Comparison of ENCODE assay signal across 26 mouse cellular contexts in genomic region chr1:153145791-153146190, GRCm38 (mm10). TPM values are rescaled to one million over a fixed set of nuclear protein-coding genes. Genes with fewer than 3 reads are reported as not detected.
A peak's percentile ranks its signal among the peaks of the same experiment; 100 is the strongest.
DNase-seq lines count a peak whose midpoint lies in the region; ATAC-seq and TF ChIP-seq lines count a peak whose summit lies in the region.
"Had no signal": no experiment of that assay in that cellular context is flagged by ENCODE, and none has a peak within 500 bp of the region (broad histone marks: within the 10 kb centered on the region; RNA-seq: fewer than 3 reads in every experiment).

No protein-coding gene starts in this region.

- H3K4me2 ChIP-seq in hindbrain, postnatal 0 days (ENCODE audit: low read depth, low read length) = no peak overlapping the region
- no peak overlapping the region for H3K4me2 ChIP-seq in kidney, embryonic 16.5 days (replicated peaks; ENCODE audit: low read depth, low read length)
- H3K4me2 ChIP-seq in myocyte (ENCODE audit: low read depth) = no peak overlapping the region
- H3K4me2 ChIP-seq: embryonic facial prominence, embryonic 13.5 days; embryonic facial prominence, embryonic 15.5 days; forebrain, embryonic 13.5 days; forebrain, embryonic 15.5 days had no signal

- H3K27ac ChIP-seq in hindbrain, embryonic 10.5 days = 0 out of 2 replicates have a peak overlapping the region, but pooled peaks have one; percentile 5
- H3K27ac ChIP-seq in hindbrain, postnatal 0 days = no peak overlapping the region
- 0 out of 2 replicates have a peak overlapping the region, but pooled peaks have one; percentile 48 for H3K27ac ChIP-seq in kidney, embryonic 16.5 days (ENCODE audit: low read length)
- H3K27ac ChIP-seq: embryonic facial prominence, embryonic 13.5 days; embryonic facial prominence, embryonic 15.5 days; forebrain, embryonic 13.5 days; forebrain, embryonic 15.5 days had no signal

- no peaks in the 10 kb centered on the region for H3K79me2 ChIP-seq in myocyte (ENCODE audit: control insufficient read depth, insufficient read depth)

- H3K4me1 ChIP-seq in hindbrain, embryonic 10.5 days (replicated peaks) = peaks cover 22% of the 10 kb centered on the region
- H3K4me1 ChIP-seq in hindbrain, postnatal 0 days (ENCODE audit: insufficient read depth, low read length) = no peaks in the 10 kb centered on the region
- H3K4me1 ChIP-seq in kidney, embryonic 16.5 days (ENCODE audit: insufficient read depth, low read length) = peaks cover 22% of the 10 kb centered on the region

- H3K9ac ChIP-seq in hindbrain, postnatal 0 days (replicated peaks; ENCODE audit: low read length) = no peak overlapping the region
- H3K9ac ChIP-seq in kidney, embryonic 16.5 days (replicated peaks; ENCODE audit: low read length) = no peak overlapping the region
- H3K9ac ChIP-seq: embryonic facial prominence, embryonic 13.5 days; embryonic facial prominence, embryonic 15.5 days; forebrain, embryonic 13.5 days; forebrain, embryonic 15.5 days had no signal

- TF ChIP-seq CTCF in hindbrain, postnatal 0 days (IDR thresholded peaks at IDR 0.05; ENCODE audit: low read depth) = no peak

- no peaks in the 10 kb centered on the region for H3K36me3 ChIP-seq in hindbrain, embryonic 10.5 days
- H3K36me3 ChIP-seq in hindbrain, postnatal 0 days (ENCODE audit: insufficient read depth, low read length) = no peaks in the 10 kb centered on the region
- H3K36me3 ChIP-seq in kidney, embryonic 16.5 days (ENCODE audit: insufficient read depth, low read length) = 0 out of 2 replicates have a peak, but pooled peaks cover 6% of the 10 kb centered on the region
- no peaks in the 10 kb centered on the region for H3K36me3 ChIP-seq in myocyte (ENCODE audit: control insufficient read depth, insufficient read depth)
- H3K36me3 ChIP-seq: embryonic facial prominence, embryonic 13.5 days; embryonic facial prominence, embryonic 15.5 days; forebrain, embryonic 15.5 days had no signal

- H3K9me3 ChIP-seq in hindbrain, embryonic 10.5 days = no peaks in the 10 kb centered on the region
- no peaks in the 10 kb centered on the region for H3K9me3 ChIP-seq in hindbrain, postnatal 0 days (ENCODE audit: low read length)
- H3K9me3 ChIP-seq in kidney, embryonic 16.5 days (ENCODE audit: low read length) = no peaks in the 10 kb centered on the region
- H3K9me3 ChIP-seq: embryonic facial prominence, embryonic 13.5 days; embryonic facial prominence, embryonic 15.5 days; forebrain, embryonic 13.5 days; forebrain, embryonic 15.5 days had no signal

- DNase-seq in hindbrain, embryonic 10.5 days (ENCODE audit: low spot score) = no peak
- no peak for DNase-seq in hindbrain, postnatal 0 days (ENCODE audit: low spot score)
- no peak for DNase-seq in kidney, adult 11 months
- peak; percentile 26 for DNase-seq in lung, postnatal 36 days
- no peak for DNase-seq in lung, postnatal 25 days (ENCODE audit: low spot score)
- DNase-seq in urinary bladder, postnatal 10 days (ENCODE audit: low spot score) = no peak
- DNase-seq: adrenal gland, adult 8-10 months; adrenal gland, postnatal 14 days; adrenal gland, postnatal 36 days; cerebellum, adult 11 months; cerebellum, adult 18-20 months; cerebellum, adult 8-10 months; cerebellum, adult 9-11 months; cerebellum, postnatal 14 days; cerebellum, postnatal 36 days; embryo, embryonic 11 days had no signal

- H3ac ChIP-seq in myocyte (ENCODE audit: control insufficient read depth, insufficient read length) = no peak overlapping the region

- H3K27me3 ChIP-seq in hindbrain, embryonic 10.5 days (ENCODE audit: insufficient read depth, poor library complexity, severe bottlenecking) = no peaks in the 10 kb centered on the region
- no peaks in the 10 kb centered on the region for H3K27me3 ChIP-seq in hindbrain, postnatal 0 days (ENCODE audit: insufficient read depth, low read length)
- H3K27me3 ChIP-seq in kidney, embryonic 16.5 days (ENCODE audit: insufficient read depth, low read length) = no peaks in the 10 kb centered on the region
- H3K27me3 ChIP-seq in myocyte (ENCODE audit: control insufficient read depth, insufficient read depth, insufficient read length) = no peaks in the 10 kb centered on the region
- H3K27me3 ChIP-seq: embryonic facial prominence, embryonic 13.5 days; embryonic facial prominence, embryonic 15.5 days; forebrain, embryonic 13.5 days; forebrain, embryonic 15.5 days; Patski had no signal

- no peak for TF ChIP-seq POLR2A in myocyte (IDR thresholded peaks at IDR 0.05; ENCODE audit: insufficient read length, low read depth)

- ATAC-seq in hindbrain, postnatal 0 days = no peak
- no peak for ATAC-seq in kidney, embryonic 16.5 days (ENCODE audit: low FRiP score, low TSS enrichment)
- ATAC-seq: activated CD4-positive, CD25-positive, alpha-beta regulatory T cell, adult 4 months; forebrain, embryonic 13.5 days; forebrain, embryonic 15.5 days; Patski had no signal

- 84% methylated on average over 5 of the region's 5 CpGs for whole genome bisulfite sequencing in hindbrain, embryonic 10.5 days
- WGBS in hindbrain, postnatal 0 days = 85% methylated on average over 5 of the region's 5 CpGs
- WGBS in kidney, embryonic 16.5 days = 76% methylated on average over 5 of the region's 5 CpGs

- H3K4me3 ChIP-seq in hindbrain, embryonic 10.5 days = no peak overlapping the region
- no peak overlapping the region for H3K4me3 ChIP-seq in hindbrain, postnatal 0 days (ENCODE audit: low read length)
- H3K4me3 ChIP-seq in kidney, embryonic 16.5 days (ENCODE audit: low read length) = no peak overlapping the region
- H3K4me3 ChIP-seq in myocyte = no peak overlapping the region
- H3K4me3 ChIP-seq: embryonic facial prominence, embryonic 13.5 days; embryonic facial prominence, embryonic 15.5 days; erythroblast, embryonic 14.5 days; forebrain, embryonic 13.5 days; forebrain, embryonic 15.5 days had no signal

TF ChIP-seq in myocyte, 11 proteins besides CTCF, POLR2A, EP300 and RAD21:
- TF ChIP-seq MYOD1 (IDR thresholded peaks at IDR 0.05; ENCODE audit: control insufficient read depth in 1 of 3, insufficient read length in 2 of 3, low read depth in 2 of 3) = no peak
- 0 out of 2 replicates have a peak, but pooled peaks have one; percentile 38 for TF ChIP-seq CEBPB (IDR thresholded peaks at IDR 0.05; ENCODE audit: insufficient read depth, poor library complexity, severe bottlenecking)

RNA-seq across cellular contexts. Expression of gene Lamc2, which starts 40.5 kb away (rescaled TPM):
- polyA plus RNA-seq in hindbrain, embryonic 10.5 days (2016; fragmentation: Nextera tagmentation; extraction: Ambion mirVana) = 2.3 and 2.8 TPM in 2 replicates
- total RNA-seq in hindbrain, postnatal 0 days (2014; rRNA removed) = 5.8 and 6.3 TPM in 2 replicates
- 3.7 and 4.4 TPM in 2 replicates for polyA plus RNA-seq in hindbrain, postnatal 0 days (2015; fragmentation: Nextera tagmentation; extraction: Ambion mirVana)
- 55.5 and 57.4 TPM in 2 replicates for polyA plus RNA-seq in kidney, embryonic 16.5 days (2015; fragmentation: Nextera tagmentation; extraction: Ambion mirVana)
- 10.2 TPM for polyA plus RNA-seq in myocyte (2012; fragmentation: generic; extraction: Trizol)
- total RNA-seq: common myeloid progenitor, adult 5-6 weeks had no signal
